Mouse (Mus musculus) MEL (cell line): ENCODE measurements around the gene Pcsk4.

ENCODE experiments used
- CHD2 ChIP-seq: IDR thresholded peaks from 2 replicates; pipeline ENCODE4 v1.6.1; 2011; ENCODE audit warnings: low read length, improper control_type of control experiment
- CTCF ChIP-seq, 3 experiments: IDR thresholded peaks in 2 of 3; conservative IDR thresholded peaks in 1 of 3; 2 replicates each; pipeline ENCODE4 v1.5.1; 2011 to 2012; ENCODE audit warnings: low read length in 3 of 3, low read depth in 2 of 3, mild to moderate bottlenecking in 2 of 3, improper control_type of control experiment in 1 of 3, inconsistent platforms in 1 of 3, mixed read lengths in 1 of 3, moderate library complexity in 1 of 3; ENCODE audit not compliant: control insufficient read depth in 1 of 3, insufficient read depth in 1 of 3, poor library complexity in 1 of 3, severe bottlenecking in 1 of 3
- EP300 ChIP-seq, 2 experiments: IDR thresholded peaks; 2 replicates each; pipeline ENCODE4 v1.6.1; 2011; ENCODE audit warnings: improper control_type of control experiment in 2 of 2, low read length in 2 of 2, low read depth in 1 of 2, mild to moderate bottlenecking in 1 of 2
- GABPA ChIP-seq: IDR thresholded peaks from 2 replicates; pipeline ENCODE4 v1.6.1; 2012; ENCODE audit warnings: low read depth, mild to moderate bottlenecking, inconsistent platforms, low read length, improper control_type of control experiment, moderate library complexity
- GATA1 ChIP-seq: IDR thresholded peaks from 2 replicates; pipeline ENCODE4 v1.6.1; 2011; ENCODE audit warnings: low read depth, low read length, improper control_type of control experiment
- HCFC1 ChIP-seq: IDR thresholded peaks from 2 replicates; pipeline ENCODE4 v1.6.1; 2012; ENCODE audit warnings: low read depth, mild to moderate bottlenecking, inconsistent platforms, low read length, improper control_type of control experiment, moderate library complexity
- KAT2A ChIP-seq: conservative IDR thresholded peaks from 2 replicates; pipeline ENCODE4 v1.6.1; 2012; ENCODE audit warnings: low read depth, low read length, improper control_type of control experiment, inconsistent platforms
- MXI1 ChIP-seq: IDR thresholded peaks from 2 replicates; pipeline ENCODE4 v1.6.1; 2011; ENCODE audit warnings: mild to moderate bottlenecking, low read depth, low read length, improper control_type of control experiment
- NRF1 ChIP-seq: IDR thresholded peaks from 2 replicates; pipeline ENCODE4 v1.6.1; 2014; ENCODE audit warnings: low read depth, mild to moderate bottlenecking, inconsistent platforms, low read length, improper control_type of control experiment, moderate library complexity; ENCODE audit not compliant: poor library complexity, insufficient read depth, severe bottlenecking
- POLR2A ChIP-seq, 2 experiments: IDR thresholded peaks; 2 replicates each; pipeline ENCODE4 v1.6.1; 2011 to 2012; ENCODE audit warnings: low read length in 2 of 2, mild to moderate bottlenecking in 2 of 2, control low read depth in 1 of 2, improper control_type of control experiment in 1 of 2, low read depth in 1 of 2, moderate library complexity in 1 of 2; ENCODE audit not compliant: control insufficient read depth in 1 of 2, insufficient read depth in 1 of 2, poor library complexity in 1 of 2
- POLR2AphosphoS2 ChIP-seq: IDR thresholded peaks from 2 replicates; pipeline ENCODE4 v1.6.1; 2011; ENCODE audit warnings: low read length, improper control_type of control experiment
- TAL1 ChIP-seq: IDR thresholded peaks from 2 replicates; pipeline ENCODE4 v1.6.1; 2012; ENCODE audit warnings: mild to moderate bottlenecking, inconsistent platforms, low read length, moderate library complexity, mixed read lengths
- ZMIZ1 ChIP-seq: IDR thresholded peaks from 2 replicates; pipeline ENCODE4 v1.6.1; 2012; ENCODE audit warnings: low read depth, mild to moderate bottlenecking, inconsistent platforms, low read length, improper control_type of control experiment, moderate library complexity

GRCm38 (mm10) chr10:80279273-80279672, 50.0 kb downstream of the Pcsk4 start:
- TF ChIP-seq CTCF (IDR thresholded peaks at IDR 0.05 in 2 of 3, conservative IDR thresholded peaks at IDR 0.05 in 1 of 3; ENCODE audit: control insufficient read depth in 1 of 3, insufficient read depth in 1 of 3, low read depth in 2 of 3, low read length in 3 of 3, poor library complexity in 1 of 3, severe bottlenecking in 1 of 3) (no peak), POLR2AphosphoS2 (no peak), GATA1 (no peak), KAT2A (no peak), MXI1 (no peak), POLR2A (IDR thresholded peaks at IDR 0.05; ENCODE audit: control insufficient read depth in 1 of 2, insufficient read depth in 1 of 2, low read depth in 1 of 2, low read length in 2 of 2, poor library complexity in 1 of 2) (no peak), ZMIZ1 (no peak), TAL1 (no peak), CHD2 (no peak), EP300 (IDR thresholded peaks at IDR 0.05; ENCODE audit: low read depth in 1 of 2, low read length in 2 of 2) (no peak), HCFC1 (no peak), GABPA (no peak), NRF1 (no peak)
